Mouse (Mus musculus) embryonic facial prominence, embryonic 12.5 days (tissue): ENCODE measurements around the gene Ptrh2. TPM values are rescaled to one million over a fixed set of nuclear protein-coding genes. Genes with fewer than 3 reads are reported as not detected.

Experiments
- ATAC-seq: fragments of 200-750 bp; cut with Nextera tagmentation; 2 replicates; pipeline ENCODE4 v1.8.0; 2017; ENCODE audit not compliant: insufficient number of reproducible peaks, insufficient read depth, low FRiP score, low TSS enrichment
- H3K27ac ChIP-seq: fragments of 300-500 bp; sonication (generic); 2 replicates; pipeline ENCODE4 v1.5.1; 2016; ENCODE audit warnings: mild to moderate bottlenecking
- H3K27me3 ChIP-seq: fragments of 300-500 bp; sonication (generic); 2 replicates; pipeline ENCODE4 v1.6.1; 2016; ENCODE audit warnings: mild to moderate bottlenecking, moderate library complexity
- H3K36me3 ChIP-seq: fragments of 300-500 bp; sonication (generic); 2 replicates; pipeline ENCODE4 v1.6.1; 2016; ENCODE audit warnings: mild to moderate bottlenecking
- H3K4me1 ChIP-seq: fragments of 300-500 bp; sonication (generic); 2 replicates; pipeline ENCODE4 v1.6.1; 2016
- H3K4me2 ChIP-seq: fragments of 300-500 bp; sonication (generic); replicated peaks from 2 replicates; pipeline ENCODE4 v1.6.1; 2016; ENCODE audit warnings: mild to moderate bottlenecking, moderate library complexity
- H3K4me3 ChIP-seq: fragments of 300-500 bp; sonication (generic); 2 replicates; pipeline ENCODE4 v1.5.1; 2016; ENCODE audit warnings: mild to moderate bottlenecking
- H3K9ac ChIP-seq: fragments of 300-500 bp; sonication (generic); 2 replicates; pipeline ENCODE4 v1.6.1; 2016; ENCODE audit warnings: mild to moderate bottlenecking, moderate library complexity
- H3K9me3 ChIP-seq: fragments of 300-500 bp; sonication (generic); 2 replicates; pipeline ENCODE4 v1.6.1; 2016; ENCODE audit warnings: mild to moderate bottlenecking, moderate library complexity
- WGBS: fragments of 180-500 bp; shearing (Covaris S2); methylation state at CpG from one replicate; pipeline ENCODE4 v1.1.7; 2016; 5-methylcytosine and 5-hydroxymethylcytosine counted together
- polyA plus RNA-seq: library from polyadenylated mRNA; unstranded; fragments of >200 nt; fragmentation: Nextera tagmentation; extraction: Ambion mirVana; gene quantifications from 2 replicates; pipeline ENCODE4 v1.2.1, GENCODE M21; 2016

Ptrh2 gene
- polyA plus RNA-seq, 1 experiment from 2014 or later: 41.4 TPM

DNA sequence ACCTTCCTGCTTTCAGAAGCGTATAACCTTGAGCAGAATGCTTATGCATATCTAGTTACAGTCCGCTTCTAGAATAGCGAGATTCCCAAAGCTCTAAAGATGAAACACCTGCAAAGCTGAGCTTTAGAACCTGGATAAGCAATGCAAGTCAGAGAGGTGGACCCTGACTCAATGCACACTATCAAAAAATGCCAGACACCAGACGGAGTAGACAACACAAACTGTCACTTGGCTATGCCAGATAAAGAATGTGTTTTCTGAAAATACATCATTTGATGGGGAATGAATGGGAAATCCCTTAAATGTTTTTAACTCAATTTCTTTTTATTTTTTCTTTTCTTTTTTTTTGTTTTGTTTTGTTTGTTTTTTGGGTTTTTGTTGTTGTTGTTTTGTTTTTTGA is 8.3 kb upstream of the Ptrh2 start:
- Histone ChIP-seq H3K9ac (no peak overlapping the region), H3K4me2 (no peak overlapping the region), H3K4me1 (no peaks in the 10 kb centered on the region), H3K27ac (no peak overlapping the region), H3K36me3 (0 out of 2 replicates have a peak, but pooled peaks cover 4% of the 10 kb centered on the region), H3K27me3 (no peaks in the 10 kb centered on the region), H3K4me3 (no peak overlapping the region), H3K9me3 (no peaks in the 10 kb centered on the region)
- ATAC-seq: no peak
- WGBS: 83% methylated on average over 4 of the region's 4 CpGs

DNA sequence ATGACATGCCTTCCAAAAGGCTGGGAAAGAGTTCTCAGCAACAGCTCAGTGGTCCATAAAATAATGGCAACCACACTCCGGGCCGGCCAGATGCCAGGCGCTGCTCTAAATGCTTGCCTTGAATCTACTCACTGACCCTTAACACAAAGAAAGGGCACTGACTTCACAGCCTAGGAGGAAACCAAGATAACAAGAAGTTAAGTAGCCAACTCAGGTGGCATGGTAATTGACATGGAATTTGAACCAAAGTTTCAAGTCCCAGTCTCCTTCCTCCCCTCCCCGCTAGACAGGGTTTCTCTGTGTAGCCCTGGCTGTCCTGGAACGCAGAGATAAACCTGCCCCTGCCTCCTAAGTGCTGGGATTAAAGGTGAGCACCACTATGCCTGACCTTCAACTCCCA is 4.8 kb upstream of the Ptrh2 start:
- no peak for ATAC-seq
- H3K36me3 ChIP-seq: 0 out of 2 replicates have a peak, but pooled peaks cover 4% of the 10 kb centered on the region
- 72% methylated on average over 5 of the region's 5 CpGs for WGBS
- no peak overlapping the region for H3K4me2 ChIP-seq
- no peak overlapping the region for H3K4me3 ChIP-seq
- no peak overlapping the region for H3K9ac ChIP-seq
- H3K27ac ChIP-seq: no peak overlapping the region
- H3K9me3 ChIP-seq: no peaks in the 10 kb centered on the region
- H3K27me3 ChIP-seq: no peaks in the 10 kb centered on the region
- H3K4me1 ChIP-seq: peaks cover 8% of the 10 kb centered on the region

DNA sequence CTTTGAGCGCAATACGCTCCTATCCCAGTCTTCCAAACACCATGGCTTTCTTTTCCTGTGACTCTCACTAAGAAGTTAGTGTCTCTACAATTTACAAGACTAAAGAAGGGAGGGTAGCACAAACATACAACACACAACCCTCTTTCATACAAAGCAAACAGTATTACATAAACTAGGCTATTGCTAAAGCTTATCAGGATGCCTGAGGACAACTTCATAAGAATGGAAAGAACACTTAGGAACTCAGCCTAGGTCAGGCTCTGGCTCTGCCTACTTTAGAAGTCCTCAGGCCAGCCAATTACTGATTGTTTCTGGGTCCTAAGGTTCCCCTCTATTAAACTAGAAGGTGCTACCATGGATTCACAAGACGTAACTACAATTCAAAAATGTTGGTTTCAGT is 3.1 kb upstream of the Ptrh2 start:
- Histone ChIP-seq H3K27ac (no peak overlapping the region), H3K9ac (no peak overlapping the region), H3K9me3 (no peaks in the 10 kb centered on the region), H3K4me1 (peaks cover 20% of the 10 kb centered on the region), H3K4me3 (no peak overlapping the region), H3K27me3 (no peaks in the 10 kb centered on the region), H3K4me2 (no peak overlapping the region), H3K36me3 (0 out of 2 replicates have a peak, but pooled peaks cover 5% of the 10 kb centered on the region)
- ATAC-seq: no peak
- 91% methylated on average over 3 of the region's 3 CpGs for WGBS

DNA sequence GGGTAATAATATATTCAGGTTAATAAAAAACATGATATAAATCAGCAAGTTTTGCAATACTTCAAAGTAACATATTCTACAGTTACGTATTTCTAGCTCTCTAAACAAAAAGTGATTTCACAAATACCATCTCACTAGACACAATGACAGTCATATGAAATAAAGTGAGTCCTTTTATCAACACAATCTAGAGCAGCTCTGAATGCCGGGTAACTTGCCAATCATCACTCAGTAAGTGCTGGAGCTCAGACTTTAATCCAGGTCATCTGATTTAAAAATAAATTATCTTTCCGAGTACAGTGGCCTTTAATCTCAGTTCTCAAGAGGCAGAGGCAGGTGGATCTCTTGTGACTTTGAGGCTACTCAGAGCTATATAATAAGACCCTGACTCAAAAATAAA is 2.4 kb upstream of the Ptrh2 start:
- WGBS: 86% methylated on average over 3 of the region's 3 CpGs
- Histone ChIP-seq H3K27me3 (no peaks in the 10 kb centered on the region), H3K4me2 (no peak overlapping the region), H3K4me1 (peaks cover 23% of the 10 kb centered on the region), H3K4me3 (no peak overlapping the region), H3K36me3 (0 out of 2 replicates have a peak, but pooled peaks cover 7% of the 10 kb centered on the region), H3K27ac (no peak overlapping the region), H3K9ac (no peak overlapping the region), H3K9me3 (no peaks in the 10 kb centered on the region)
- ATAC-seq: no peak

DNA sequence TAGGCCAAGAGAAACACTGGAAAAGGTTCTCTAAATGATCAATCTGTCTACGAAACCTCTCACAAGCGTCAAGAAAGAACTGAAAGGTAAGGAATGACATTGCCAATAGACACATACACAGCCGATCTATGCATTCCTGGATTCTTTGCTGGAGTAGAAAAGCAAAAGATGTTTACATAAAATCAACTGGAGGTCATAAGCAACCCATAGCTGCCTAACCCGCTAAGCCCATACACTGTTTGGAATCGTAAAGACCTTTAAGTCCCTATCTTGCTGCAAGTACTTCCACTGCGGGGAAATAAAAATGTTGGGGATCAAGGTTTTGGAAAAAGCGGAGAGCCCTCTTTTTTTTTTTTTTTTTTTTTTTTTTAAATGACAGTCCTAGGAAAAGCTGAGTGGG is 924 bp upstream of the Ptrh2 start:
- peak overlapping the region; percentile 72 for H3K4me3 ChIP-seq
- H3K36me3 ChIP-seq: peaks cover 12% of the 10 kb centered on the region
- ATAC-seq: no peak
- H3K4me1 ChIP-seq: peaks cover 23% of the 10 kb centered on the region
- H3K4me2 ChIP-seq: peak overlapping the region; percentile 88
- peak overlapping the region; percentile 80 for H3K9ac ChIP-seq
- no peaks in the 10 kb centered on the region for H3K27me3 ChIP-seq
- no peaks in the 10 kb centered on the region for H3K9me3 ChIP-seq
- 41% methylated on average over 7 of the region's 7 CpGs for WGBS
- no peak overlapping the region for H3K27ac ChIP-seq

DNA sequence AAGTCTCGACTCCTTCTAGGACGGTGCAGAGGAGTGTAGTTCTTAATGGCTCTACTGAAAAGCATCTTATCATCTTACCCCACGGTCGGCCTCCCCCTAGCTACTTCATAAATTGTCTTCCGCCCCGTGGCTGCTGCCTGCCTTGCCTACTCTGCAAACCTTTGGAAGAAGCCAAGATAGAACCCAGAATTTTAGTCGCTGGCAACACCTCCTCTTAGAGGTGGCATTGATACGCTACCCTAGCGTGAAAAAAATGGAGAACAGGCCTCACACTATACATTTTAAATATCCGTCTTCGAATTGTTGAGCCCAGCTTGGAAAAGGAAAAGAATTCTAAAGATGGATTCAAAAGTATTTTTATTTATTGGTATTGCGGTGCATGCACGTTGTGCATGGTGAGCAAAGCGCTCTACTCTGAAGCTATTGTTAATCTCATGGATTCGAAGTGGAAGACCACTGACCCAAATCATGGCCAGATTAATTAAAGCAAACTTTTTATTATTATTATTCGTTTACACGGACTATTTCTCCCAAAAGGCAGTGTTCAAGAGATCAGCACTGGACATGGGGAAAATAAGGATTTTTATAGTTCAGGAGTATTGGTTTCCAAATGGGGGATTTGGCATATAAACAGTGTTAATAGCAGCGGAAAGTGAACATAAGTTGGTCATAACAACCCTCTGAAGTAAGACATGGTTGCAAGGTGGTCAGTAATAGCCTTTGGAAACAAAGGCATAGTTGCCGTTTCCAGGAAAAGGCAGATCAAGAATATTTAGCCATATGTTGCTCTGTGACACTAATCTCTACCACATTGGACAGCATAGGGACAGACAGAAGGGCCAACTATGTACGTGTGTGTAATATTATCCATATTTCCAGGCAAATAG is 584 bp downstream of the Ptrh2 start:
- Histone ChIP-seq H3K4me3 (peak overlapping the region; percentile 72), H3K4me1 (peaks cover 23% of the 10 kb centered on the region), H3K9ac (peak overlapping the region; percentile 80), H3K36me3 (peaks cover 22% of the 10 kb centered on the region), H3K27me3 (no peaks in the 10 kb centered on the region), H3K4me2 (peak overlapping the region; percentile 88), H3K27ac (peak overlapping the region; percentile 91), H3K9me3 (no peaks in the 10 kb centered on the region)
- WGBS: 6% methylated on average over 20 of the region's 20 CpGs
- peak; percentile 66; the same call in 1 of the 2 replicates for ATAC-seq

DNA sequence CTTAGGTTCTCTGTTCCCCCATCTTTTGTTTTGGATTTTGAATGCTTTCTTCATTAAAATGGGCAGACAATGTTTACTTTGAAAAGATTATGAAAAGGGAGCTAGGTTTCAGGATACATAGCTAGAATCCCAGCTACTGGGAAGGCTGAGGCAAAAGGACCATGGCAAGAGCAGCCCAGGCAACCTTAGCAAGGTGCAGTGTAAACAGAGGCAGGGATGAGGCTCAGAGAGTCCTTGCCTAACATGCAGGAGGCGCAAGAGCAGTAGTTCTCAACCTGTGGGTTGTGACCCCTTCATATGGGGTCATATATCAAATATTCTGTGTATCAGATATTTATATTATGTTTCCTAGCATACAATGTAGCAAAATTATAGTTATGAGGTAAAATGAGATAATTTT is 1.6 kb downstream of the Ptrh2 start:
- Histone ChIP-seq H3K27ac (no peak overlapping the region), H3K36me3 (peaks cover 26% of the 10 kb centered on the region), H3K4me2 (peak overlapping the region; percentile 88), H3K27me3 (no peaks in the 10 kb centered on the region), H3K9ac (peak overlapping the region; percentile 80), H3K9me3 (no peaks in the 10 kb centered on the region), H3K4me3 (peak overlapping the region; percentile 72), H3K4me1 (peaks cover 23% of the 10 kb centered on the region)
- no peak for ATAC-seq
- 90% methylated on average over 1 of the region's 1 CpGs for WGBS

DNA sequence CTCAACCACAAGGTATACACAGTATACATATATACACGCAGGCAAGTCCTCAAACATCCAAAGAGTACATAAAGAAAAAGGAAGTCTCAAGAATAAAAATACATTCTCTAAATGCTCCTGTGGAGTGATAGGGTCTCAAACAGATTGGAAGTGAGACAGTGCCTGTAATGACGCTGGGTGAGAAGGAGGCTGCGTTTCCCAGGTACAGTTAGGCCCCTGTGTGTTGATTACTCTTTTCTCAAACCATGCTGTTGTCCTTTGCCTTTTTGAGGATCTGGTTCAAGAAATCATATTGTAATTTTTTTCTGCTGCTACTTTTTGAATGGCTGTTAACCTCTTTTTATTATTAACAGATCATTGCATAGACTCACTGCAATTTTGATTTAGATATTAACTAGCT is 6.6 kb downstream of the Ptrh2 start:
- H3K27me3 ChIP-seq: no peaks in the 10 kb centered on the region
- H3K4me1 ChIP-seq: peaks cover 7% of the 10 kb centered on the region
- no peak overlapping the region for H3K4me3 ChIP-seq
- H3K36me3 ChIP-seq: peaks cover 66% of the 10 kb centered on the region
- no peak overlapping the region for H3K9ac ChIP-seq
- H3K9me3 ChIP-seq: no peaks in the 10 kb centered on the region
- H3K27ac ChIP-seq: no peak overlapping the region
- 87% methylated on average over 3 of the region's 3 CpGs for WGBS
- H3K4me2 ChIP-seq: no peak overlapping the region
- no peak for ATAC-seq

DNA sequence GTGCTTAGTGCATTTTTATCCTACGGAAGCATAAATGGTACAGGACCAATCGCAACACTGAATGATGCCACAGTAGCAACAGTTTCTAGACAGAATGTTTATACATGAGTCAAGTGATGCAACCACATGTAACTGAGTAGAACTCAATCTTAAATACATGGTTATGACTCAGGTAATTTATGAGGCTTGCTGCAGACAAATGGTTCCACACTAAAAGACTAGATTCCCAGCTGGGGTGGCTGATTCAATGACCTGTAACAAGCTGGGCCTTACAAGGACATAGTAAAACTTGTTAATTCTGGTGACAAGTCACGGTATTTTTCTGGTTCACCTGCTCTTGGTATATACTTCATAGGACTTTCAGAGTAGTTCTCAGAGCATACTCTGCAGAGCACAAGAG is 7.7 kb downstream of the Ptrh2 start:
- Histone ChIP-seq H3K9me3 (no peaks in the 10 kb centered on the region), H3K9ac (no peak overlapping the region), H3K36me3 (peaks cover 66% of the 10 kb centered on the region), H3K4me1 (no peaks in the 10 kb centered on the region), H3K4me2 (no peak overlapping the region), H3K4me3 (no peak overlapping the region), H3K27ac (no peak overlapping the region), H3K27me3 (no peaks in the 10 kb centered on the region)
- ATAC-seq: no peak
- 92% methylated on average over 3 of the region's 3 CpGs for WGBS

DNA sequence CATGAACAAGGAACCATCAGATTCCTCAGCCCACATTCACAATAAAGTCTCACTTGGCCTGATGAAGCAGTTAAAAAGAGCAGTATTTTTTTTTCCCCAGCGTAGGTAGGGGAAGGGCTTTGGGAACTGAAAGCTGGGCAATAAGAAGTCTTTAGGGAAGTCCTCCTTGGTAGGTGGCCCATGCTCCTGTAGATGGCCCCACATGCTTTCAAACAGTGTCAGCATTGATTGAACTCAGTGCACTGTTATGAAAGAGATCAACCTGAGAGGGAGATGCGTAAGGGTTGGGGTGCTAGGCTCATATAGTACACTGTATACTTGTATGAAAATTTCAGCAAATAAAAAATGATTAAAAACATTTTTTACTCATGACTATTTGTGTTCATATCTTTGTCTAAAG is 8.2 kb downstream of the Ptrh2 start:
- H3K27ac ChIP-seq: no peak overlapping the region
- WGBS: 92% methylated on average over 2 of the region's 2 CpGs
- H3K4me3 ChIP-seq: no peak overlapping the region
- peaks cover 69% of the 10 kb centered on the region for H3K36me3 ChIP-seq
- ATAC-seq: no peak
- no peaks in the 10 kb centered on the region for H3K4me1 ChIP-seq
- no peak overlapping the region for H3K4me2 ChIP-seq
- no peaks in the 10 kb centered on the region for H3K9me3 ChIP-seq
- H3K27me3 ChIP-seq: no peaks in the 10 kb centered on the region
- H3K9ac ChIP-seq: no peak overlapping the region

DNA sequence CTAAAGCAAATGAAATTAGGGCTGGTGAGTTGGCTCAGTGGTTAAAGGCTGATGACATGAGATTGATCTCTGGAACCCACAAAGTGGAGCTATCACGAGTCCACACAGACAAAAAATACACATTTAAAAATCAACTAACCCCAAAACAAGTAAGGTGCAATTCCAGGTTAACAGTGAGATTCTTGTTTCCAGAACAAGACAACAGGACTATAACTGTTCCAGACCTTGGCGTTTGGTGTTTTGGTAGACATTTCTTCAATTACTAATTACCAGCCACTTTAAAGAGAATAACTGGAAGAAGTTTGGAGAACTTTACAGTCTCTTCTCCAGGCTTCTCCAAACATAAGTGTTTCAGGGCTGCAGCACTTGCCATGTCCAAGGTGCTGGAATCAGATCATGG is 8.8 kb downstream of the Ptrh2 start:
- H3K4me1 ChIP-seq: no peaks in the 10 kb centered on the region
- no peak overlapping the region for H3K9ac ChIP-seq
- WGBS: 82% methylated on average over 2 of the region's 2 CpGs

DNA sequence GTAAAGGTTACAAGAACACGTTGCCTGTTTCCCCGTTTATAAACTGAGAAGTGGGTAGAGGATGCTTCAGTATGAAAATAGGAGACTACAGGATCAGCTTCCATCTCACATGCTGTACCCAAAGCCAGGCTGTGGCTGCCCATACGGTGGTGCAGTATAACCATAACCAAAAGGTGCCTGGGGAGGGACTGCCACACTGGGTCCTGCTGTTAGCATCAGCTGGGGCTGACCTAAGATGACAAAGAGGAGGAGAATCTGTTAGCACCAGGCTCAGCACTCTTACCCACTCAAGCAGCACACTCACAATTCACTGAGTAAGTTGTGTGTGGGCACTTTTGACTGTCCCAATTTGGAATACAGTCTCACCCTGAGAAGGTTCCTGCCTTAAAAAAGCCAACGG is 11.7 kb downstream of the Ptrh2 start:
- no peak overlapping the region for H3K9ac ChIP-seq
- no peak for ATAC-seq
- H3K4me1 ChIP-seq: no peaks in the 10 kb centered on the region
- H3K27ac ChIP-seq: no peak overlapping the region
- peaks cover 72% of the 10 kb centered on the region for H3K36me3 ChIP-seq
- H3K9me3 ChIP-seq: no peaks in the 10 kb centered on the region
- WGBS: 84% methylated on average over 4 of the region's 4 CpGs
- H3K27me3 ChIP-seq: no peaks in the 10 kb centered on the region
- H3K4me3 ChIP-seq: no peak overlapping the region
- H3K4me2 ChIP-seq: no peak overlapping the region

More for the DNA sequence above, 8.8 kb downstream of the Ptrh2 start:
- no peak overlapping the region for H3K4me3 ChIP-seq
- ATAC-seq: no peak
- no peaks in the 10 kb centered on the region for H3K27me3 ChIP-seq
- no peaks in the 10 kb centered on the region for H3K9me3 ChIP-seq
- H3K4me2 ChIP-seq: no peak overlapping the region
- H3K27ac ChIP-seq: no peak overlapping the region
- peaks cover 70% of the 10 kb centered on the region for H3K36me3 ChIP-seq
